Mouse (Mus musculus) cerebellum, adult (tissue): ENCODE results near the gene Mmp9.
A peak's percentile ranks its signal among the peaks of the same experiment; 100 is the strongest.

Experiments used
- ATAC-seq: cut with Nextera tagmentation; 2 replicates; pipeline ENCODE4 v1.9.2; 2017; ENCODE audit warnings: mild to moderate bottlenecking, moderate library complexity, mixed read lengths; ENCODE audit not compliant: insufficient number of reproducible peaks, low FRiP score, low TSS enrichment

The Mmp9 gene

GRCm38 (mm10) chr2:164948962-164949361, 8.4 kb downstream of the Mmp9 start:
- no peak for ATAC-seq

GRCm38 (mm10) chr2:164950501-164950900, 9.9 kb downstream of the Mmp9 start:
- ATAC-seq, result no peak

DNA sequence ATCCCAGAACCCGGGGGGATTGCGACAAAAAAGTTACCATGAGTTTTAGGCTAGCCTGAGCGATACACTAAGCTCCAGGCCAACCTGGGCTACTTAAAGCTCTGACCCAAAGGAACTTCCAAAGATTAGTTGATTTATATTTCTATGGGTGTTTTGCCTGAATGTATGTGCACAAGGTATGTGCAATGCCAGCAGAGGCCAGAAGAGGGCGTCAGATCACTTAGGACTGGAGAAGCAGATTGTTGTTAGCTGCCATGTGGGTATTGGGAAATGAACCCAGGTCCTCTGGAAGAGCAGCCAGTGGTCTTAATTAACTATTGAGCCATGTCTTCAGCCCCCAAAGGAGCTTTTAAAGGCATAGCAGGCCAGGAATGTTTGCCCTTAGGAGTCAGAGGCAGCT, 11.2 kb downstream of the Mmp9 start:
- no peak for ATAC-seq

DNA sequence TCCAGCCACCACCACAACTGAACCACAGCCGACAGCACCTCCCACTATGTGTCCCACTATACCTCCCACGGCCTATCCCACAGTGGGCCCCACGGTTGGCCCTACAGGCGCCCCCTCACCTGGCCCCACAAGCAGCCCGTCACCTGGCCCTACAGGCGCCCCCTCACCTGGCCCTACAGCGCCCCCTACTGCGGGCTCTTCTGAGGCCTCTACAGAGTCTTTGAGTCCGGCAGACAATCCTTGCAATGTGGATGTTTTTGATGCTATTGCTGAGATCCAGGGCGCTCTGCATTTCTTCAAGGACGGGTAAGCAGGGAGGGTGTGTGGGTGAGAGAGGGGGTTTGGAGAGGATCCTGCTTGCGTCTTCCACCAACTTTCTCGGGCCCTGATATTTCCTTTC, 11.9 kb downstream of the Mmp9 start:
- ATAC-seq, result no peak

DNA sequence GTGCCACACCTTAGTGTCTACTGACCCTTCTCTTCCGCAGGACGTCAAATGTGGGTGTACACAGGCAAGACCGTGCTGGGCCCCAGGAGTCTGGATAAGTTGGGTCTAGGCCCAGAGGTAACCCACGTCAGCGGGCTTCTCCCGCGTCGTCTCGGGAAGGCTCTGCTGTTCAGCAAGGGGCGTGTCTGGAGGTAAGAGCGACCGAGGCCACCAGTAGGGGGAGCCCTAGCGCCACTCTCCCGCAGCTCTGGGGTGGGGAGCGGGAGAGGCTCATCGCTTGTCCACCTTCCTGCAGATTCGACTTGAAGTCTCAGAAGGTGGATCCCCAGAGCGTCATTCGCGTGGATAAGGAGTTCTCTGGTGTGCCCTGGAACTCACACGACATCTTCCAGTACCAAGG, 12.6 kb downstream of the Mmp9 start:
- ATAC-seq, result peak; percentile 77; the same call in 1 of the 2 replicates

GRCm38 (mm10) chr2:164955725-164956124, 15.1 kb downstream of the Mmp9 start:
- ATAC-seq, result no peak

DNA sequence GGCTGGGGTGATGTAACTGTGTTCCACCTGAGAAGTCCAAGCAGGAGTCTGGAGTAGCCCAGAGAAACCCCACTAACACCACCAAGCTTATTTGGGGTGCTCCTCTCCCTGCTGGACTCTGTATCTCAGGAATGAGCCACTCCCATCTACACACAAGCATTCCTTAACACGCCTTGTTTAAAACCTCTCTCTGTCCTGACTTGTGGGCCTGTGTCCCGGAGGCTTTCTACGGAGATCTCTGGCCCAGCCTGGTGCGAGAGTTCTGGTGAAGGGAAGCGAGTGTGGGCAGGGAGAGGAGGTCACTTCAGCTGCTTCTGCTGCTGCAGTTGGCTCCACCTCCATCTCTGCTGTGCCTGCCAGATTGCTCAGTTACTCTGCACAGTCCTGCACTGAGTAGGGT, 15.6 kb downstream of the Mmp9 start:
- ATAC-seq, result no peak

GRCm38 (mm10) chr2:164957548-164958315, 17.2 kb downstream of the Mmp9 start:
- ATAC-seq, result no peak

DNA sequence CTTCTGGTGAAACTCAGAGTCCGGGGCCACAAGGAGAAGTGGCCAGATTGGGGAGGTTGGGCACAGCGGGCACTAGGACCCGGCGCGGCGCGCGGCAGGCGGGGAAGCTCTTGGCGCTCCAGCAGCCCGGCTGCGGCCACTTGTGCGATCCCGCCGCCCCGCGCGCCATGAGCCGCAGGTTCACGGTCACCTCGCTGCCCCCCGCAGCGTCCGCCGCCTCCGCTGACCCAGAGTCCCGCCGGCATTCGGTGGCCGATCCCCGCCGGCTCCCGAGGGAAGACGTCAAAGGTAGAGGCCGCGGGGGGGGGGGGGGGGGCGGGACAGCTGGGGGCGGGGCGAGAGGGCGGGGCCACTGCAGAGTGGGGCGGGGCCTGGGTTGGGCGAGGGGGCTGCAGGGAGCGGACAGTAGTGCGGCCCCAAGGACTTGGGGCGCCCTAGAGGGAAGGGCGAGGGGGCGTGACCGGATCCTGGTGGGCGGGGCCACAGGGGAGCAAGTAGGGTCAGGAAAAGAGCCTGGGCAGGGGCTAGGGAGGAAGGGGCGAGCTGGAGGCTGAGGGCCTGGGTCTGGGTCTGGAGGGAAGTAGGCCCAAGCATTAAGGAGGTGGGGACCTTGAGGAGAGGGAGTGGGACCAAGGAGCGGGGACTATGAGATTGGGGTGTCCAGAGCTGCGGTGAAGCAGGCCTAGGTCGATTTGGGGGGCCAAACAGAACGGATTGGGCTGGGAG, 20.3 kb downstream of the Mmp9 start, which contains the start of gene Slc12a5:
Gene Slc12a5 (plus strand): TSS at position 87 of the 726 bp plus-strand sequence.
- ATAC-seq, result peak; percentile 46; the same call in 1 of the 2 replicates

- peak; percentile 32; the same call in 1 of the 2 replicates for ATAC-seq
Observed at GRCm38 (mm10) chr2:164961506-164962182, 21.1 kb downstream of the Mmp9 start.

DNA sequence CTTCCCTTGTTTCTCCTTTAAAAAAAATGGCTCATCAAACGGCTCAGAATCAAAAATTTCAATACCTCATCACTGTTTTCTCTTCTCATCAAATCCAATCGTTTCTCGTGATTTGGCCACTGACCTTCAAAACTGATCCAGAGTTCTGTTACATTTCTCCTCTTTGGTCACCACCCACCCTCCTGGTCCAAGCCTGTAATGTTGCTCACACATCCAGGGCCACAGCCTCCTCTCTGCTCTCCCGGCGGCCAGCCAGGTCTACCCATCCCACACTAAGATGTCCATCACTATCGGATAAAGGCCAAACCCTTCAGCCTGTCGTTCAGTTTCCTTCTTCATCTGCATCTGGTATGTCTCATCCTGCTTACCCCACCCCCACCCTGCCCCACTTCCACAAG, 21.6 kb downstream of the Mmp9 start:
- no peak for ATAC-seq

GRCm38 (mm10) chr2:164964242-164964894, 23.8 kb downstream of the Mmp9 start:
- no peak for ATAC-seq

GRCm38 (mm10) chr2:164964981-164965380, 24.4 kb downstream of the Mmp9 start:
- no peak for ATAC-seq

DNA sequence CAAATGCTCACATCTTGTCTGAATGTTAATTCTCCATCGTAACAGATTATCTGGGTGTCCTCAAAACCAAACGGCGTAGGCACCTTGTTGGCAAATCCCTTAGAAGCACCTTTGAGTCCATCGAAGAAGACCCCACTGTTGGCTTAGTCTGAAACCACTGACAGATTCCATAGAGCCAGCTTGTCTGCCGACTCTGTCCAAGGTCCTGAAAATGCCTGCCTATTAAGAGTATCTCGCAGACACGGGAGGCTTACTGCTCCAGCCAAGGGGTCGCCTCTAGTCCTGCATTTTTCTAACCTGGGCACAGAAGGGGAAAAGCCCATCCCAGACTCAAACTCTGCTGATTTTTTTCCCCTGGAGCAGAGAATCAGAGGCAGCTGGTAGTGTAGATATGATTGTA, 25.8 kb downstream of the Mmp9 start:
- no peak for ATAC-seq

DNA sequence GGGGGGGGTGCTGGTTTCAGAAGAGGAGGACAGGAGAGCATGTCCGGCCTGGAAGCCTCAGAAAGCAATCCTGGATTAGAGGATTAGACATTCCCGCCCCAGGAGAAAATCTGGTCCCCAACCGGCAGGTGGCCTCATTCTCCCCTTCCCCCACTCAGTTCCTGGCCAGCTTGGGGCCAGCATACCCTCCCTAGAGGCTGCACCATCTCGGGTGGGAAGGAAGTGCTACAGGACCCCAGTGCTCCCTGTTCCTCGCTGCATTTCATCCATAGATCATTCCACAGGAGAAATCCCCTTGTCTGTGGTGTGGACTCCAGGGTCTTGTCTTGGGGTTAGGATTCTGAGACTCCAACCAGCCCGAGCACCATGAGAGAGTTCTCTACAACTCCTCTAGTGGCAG, 26.6 kb downstream of the Mmp9 start:
- no peak for ATAC-seq

- peak; percentile 77 for ATAC-seq
Observed at GRCm38 (mm10) chr2:164967761-164968440, 27.3 kb downstream of the Mmp9 start.

DNA sequence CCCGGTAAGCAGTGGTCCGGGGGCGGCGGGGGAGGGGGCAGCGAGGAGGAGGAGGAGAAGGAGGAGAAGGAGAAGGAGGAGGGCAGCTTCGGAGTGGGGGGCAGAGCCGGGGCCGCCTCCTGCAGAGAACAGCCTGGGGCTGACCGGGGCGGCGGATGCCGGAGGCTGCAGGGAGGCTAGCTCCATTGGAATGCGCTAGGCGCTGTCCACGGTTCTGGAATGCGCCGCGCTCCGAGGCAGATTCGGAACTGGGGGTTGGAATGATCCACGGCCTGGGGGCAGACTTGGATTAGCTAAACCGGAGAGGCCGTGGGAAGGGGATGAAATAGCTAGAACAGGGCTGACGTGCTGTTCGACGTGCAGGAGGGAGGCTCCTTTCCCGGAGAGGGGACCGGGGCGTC, 27.9 kb downstream of the Mmp9 start:
- no peak for ATAC-seq

- ATAC-seq, result no peak
Observed at GRCm38 (mm10) chr2:164969348-164969781, 28.8 kb downstream of the Mmp9 start.

- ATAC-seq, result peak; percentile 49; the same call in 1 of the 2 replicates
Observed at GRCm38 (mm10) chr2:164970631-164971196, 30.1 kb downstream of the Mmp9 start.

GRCm38 (mm10) chr2:164972646-164973045, 32.1 kb downstream of the Mmp9 start:
- ATAC-seq, result no peak
